Mouse (Mus musculus) thymus, postnatal 4 days (tissue): ENCODE data around the gene Spata31d1d.
"Not testable (repeated sequence)": the region's sequence is repeated elsewhere in the genome, so short reads cannot be mapped to it uniquely, and the experiment has no call there.

Source experiments
- DNase-seq: peaks from one replicate; pipeline ENCODE4 v3.0.0; 2021

Gene Spata31d1d

GRCm38 (mm10) chr13:59728378-59729093, 3.0 kb downstream of the Spata31d1d start:
- peak; percentile 85 for DNase-seq

GRCm38 (mm10) chr13:59726139-59726867, 5.2 kb downstream of the Spata31d1d start:
- no peak for DNase-seq

DNA sequence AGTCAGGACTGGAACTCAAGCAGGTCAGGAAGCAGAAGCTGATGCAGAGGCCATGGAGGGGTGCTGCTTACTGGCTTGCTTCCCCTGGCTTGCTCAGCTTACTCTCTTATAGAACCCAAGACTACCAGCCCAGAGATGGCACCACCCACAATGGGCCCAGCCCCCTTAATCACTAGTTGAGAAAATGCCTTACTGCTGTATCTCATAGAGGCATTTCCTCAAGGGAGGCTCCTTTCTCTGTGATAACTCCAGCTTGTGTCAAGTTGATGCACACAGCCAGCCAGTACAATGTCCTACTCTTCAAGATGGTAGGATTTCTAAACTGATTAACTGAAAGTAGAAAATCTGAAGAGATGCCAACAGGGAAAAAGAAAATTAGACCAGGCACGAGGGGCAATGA, 9.5 kb downstream of the Spata31d1d start:
- not testable (repeated sequence) for DNase-seq

DNA sequence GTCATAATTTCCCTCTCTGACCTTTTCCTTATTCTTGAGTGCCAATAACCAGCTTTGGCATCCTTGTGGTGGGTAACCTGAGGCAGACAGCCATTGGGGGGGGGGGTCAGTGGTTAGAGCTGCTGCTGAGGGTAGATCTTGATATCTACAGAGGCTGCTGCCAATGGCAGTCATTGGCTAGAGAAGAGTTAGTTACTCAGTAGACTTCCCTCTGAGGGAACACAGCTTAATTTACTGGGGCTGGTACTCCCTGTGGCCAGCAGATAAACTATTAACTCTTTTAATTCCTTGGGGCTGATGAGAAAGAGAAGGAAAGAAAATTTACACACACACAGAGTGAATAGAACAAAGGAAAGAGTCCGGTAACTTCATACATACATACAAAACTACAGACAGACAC, 12.1 kb downstream of the Spata31d1d start:
- DNase-seq, result no peak

DNA sequence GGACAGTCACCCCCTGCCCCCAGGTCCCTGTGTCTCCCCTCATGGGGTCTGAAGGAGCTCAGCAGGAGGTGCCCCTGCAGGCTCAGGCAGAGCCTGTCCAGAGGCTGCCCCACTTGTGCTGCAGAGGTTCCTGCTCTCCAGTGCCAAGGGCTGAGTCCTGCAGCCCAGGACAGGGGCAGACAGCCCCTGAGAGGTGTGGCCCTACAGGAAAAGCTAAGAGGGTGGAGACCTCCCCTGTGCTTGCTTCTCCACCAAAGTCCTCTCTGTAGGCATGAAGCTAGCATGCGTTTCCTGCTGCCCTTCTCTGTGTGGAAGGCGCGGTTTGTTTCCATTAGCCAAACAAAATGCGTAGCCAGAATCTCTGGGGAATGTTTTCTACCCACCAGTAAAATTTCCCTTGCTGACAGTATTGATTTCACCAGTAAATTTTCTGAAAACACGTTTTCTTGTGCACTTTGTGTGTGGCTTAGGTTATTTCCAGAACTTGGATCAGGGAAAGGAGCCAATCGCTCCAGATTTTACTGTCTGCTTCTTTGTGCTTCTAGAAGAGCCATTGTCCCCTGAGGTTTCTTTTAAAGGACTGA, 12.6 kb downstream of the Spata31d1d start:
- DNase-seq, result not testable (repeated sequence)

GRCm38 (mm10) chr13:59713710-59714109, 17.8 kb downstream of the Spata31d1d start:
- no peak for DNase-seq

DNA sequence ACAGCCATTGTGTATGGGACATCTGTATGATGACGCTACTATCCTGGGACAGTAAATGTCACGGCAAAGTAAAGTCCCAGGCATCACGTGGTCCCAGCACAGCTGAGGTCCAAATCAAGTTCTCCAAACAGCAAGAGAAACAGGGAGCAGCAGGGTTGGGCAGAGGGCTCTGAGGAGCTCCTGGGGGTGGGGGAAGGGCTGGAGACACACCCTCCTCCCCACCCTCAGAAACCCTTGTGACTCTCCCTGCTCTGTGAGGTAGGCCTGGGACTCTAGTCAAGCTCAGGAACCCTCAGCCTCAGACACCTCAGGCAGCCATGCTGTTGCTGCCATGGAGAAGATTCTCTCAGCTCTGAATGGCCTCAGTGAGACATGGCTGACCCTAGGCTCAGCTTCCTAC, 19.6 kb downstream of the Spata31d1d start, which contains the start of gene Spata31d1b:
Gene Spata31d1b, plus strand, starts transcription at position 301 of the 400 bp plus-strand sequence.
- DNase-seq, result not testable (repeated sequence)

GRCm38 (mm10) chr13:59710230-59710629, 21.3 kb downstream of the Spata31d1d start, which contains the start of gene Spata31d1a:
Gene Spata31d1a, minus strand, starts transcription at chr13:59710330.
- DNase-seq, result no peak

GRCm38 (mm10) chr13:59704562-59704961, 27.0 kb downstream of the Spata31d1d start:
- peak; percentile 41 for DNase-seq

GRCm38 (mm10) chr13:59703514-59703913, 28.0 kb downstream of the Spata31d1d start:
- DNase-seq, result no peak

DNA sequence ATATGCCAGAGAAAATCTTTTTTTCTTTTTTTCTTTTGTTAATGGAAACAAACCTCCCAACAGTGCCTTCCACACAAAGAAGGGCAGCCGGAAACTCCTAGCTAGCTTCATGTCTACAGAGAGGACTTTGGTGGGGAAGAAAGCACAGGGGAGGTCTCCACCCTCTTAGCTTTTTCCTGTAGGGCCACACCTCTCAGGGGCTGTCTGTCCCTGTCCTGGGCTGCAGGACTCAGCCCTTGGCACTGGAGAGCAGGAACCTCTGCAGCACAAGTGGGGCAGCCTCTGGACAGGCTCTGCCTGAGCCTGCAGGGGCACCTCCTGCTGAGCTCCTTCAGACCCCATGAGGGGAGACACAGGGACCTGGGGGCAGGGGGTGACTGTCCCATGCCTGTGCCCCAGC, 31.4 kb downstream of the Spata31d1d start:
- not testable (repeated sequence) for DNase-seq

DNA sequence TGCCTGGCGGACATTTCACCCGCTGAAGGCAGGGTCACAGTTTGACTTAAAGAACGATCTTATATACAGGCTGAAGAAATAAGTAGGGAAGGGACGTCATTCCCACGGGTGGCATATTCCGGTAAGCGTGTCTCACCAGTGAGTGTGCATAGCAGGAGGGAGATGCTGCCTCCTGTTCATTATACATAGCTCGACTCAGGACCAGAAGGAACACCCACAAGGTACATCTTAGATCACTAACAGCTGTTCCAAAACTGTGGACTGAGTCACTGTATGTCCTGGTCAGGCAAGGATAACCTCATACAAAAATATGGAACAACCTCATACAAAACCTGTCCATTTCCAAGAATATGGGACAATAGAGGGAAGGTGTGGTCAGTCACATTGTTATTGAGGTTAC, 32.4 kb downstream of the Spata31d1d start:
- DNase-seq, result no peak

GRCm38 (mm10) chr13:59695781-59696180, 35.8 kb downstream of the Spata31d1d start:
- peak; percentile 32 for DNase-seq

DNA sequence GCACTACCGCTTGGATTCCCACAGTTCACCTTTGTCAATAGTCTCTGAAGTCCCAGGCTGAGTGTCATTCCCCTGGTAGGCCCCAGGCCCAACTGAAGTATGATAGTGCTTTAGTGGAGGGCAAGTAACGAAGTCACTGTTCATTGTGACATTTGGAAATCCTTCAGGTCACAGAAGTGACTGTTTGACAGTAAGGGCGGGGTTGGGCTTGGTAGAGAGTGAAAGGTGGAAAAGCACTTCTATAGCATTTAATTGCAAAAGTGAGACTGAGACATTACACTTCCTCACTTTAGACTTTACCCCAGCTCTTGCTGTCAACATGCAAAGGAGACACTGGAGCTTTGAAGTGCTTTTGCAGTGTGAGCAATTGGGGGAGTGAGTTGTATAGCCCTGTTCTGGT, 37.5 kb downstream of the Spata31d1d start, which contains the start of gene 4921517D22Rik:
Gene 4921517D22Rik, minus strand, starts transcription at position 101 of the 400 bp plus-strand sequence.
- DNase-seq, result no peak

GRCm38 (mm10) chr13:59691478-59691877, 40.1 kb downstream of the Spata31d1d start:
- no peak for DNase-seq

DNA sequence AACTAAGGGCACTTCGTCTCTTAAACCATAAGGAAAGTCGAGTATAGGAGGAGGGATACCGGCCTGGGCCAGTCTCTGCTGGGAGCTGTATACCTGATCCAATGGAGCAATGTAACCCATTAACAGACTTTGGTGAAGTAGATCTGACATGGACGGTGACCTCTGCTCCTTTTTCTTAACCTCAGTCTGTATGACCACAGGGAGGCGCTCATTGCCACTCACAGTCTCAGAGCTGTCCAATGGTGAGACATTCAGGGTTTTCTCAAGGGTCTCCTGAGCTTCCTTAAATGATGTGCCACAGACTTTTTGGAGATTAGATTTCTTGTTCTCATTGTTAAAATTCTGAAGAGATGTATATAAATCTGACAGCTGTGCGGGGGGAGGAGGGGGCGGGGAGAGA, 41.0 kb downstream of the Spata31d1d start:
- no peak for DNase-seq

GRCm38 (mm10) chr13:59689843-59690242, 41.7 kb downstream of the Spata31d1d start:
- DNase-seq, result no peak

DNA sequence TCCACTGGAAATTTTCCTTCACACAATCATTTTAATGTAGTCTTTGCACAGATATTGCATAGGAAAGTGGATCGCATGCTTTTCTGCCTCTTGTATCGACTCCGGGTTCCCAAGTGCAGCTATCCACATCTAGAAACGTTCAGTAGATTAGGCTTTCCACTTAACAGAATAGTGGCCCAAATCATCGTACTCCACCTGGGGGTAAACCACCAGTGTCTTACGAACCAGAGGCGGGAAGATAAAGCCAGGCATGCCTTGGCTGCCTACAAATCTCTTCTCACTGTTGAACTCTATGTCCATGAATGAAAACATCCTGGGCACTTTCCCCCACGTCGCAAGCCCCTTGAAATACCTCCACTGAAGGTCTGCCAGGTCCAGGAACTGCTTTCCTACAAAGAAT, 42.2 kb downstream of the Spata31d1d start:
- DNase-seq, result no peak

DNA sequence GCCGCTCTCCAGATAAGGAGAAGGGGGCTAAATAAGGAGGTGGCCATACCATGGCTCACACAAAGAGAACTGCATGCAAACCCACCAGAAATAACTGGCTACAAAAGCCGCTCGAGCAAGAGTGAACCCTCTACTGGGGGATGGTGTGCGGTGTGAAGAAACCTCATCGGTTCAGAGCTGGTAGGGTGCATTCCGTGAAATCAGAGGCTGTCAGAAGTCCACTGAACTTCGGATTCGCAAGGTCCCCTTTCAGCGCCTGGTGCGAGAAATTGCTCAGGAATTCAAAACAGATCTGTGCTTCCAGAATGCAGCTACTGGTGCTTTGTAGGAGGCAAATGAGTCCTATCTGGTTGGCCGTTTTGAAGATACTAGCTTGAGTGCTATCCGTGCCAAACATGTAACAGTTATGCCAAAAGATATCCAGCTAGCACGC, 43.2 kb downstream of the Spata31d1d start:
- DNase-seq, result peak; percentile 33

- no peak for DNase-seq
Measured at GRCm38 (mm10) chr13:59685236-59685635, 46.3 kb downstream of the Spata31d1d start.

DNA sequence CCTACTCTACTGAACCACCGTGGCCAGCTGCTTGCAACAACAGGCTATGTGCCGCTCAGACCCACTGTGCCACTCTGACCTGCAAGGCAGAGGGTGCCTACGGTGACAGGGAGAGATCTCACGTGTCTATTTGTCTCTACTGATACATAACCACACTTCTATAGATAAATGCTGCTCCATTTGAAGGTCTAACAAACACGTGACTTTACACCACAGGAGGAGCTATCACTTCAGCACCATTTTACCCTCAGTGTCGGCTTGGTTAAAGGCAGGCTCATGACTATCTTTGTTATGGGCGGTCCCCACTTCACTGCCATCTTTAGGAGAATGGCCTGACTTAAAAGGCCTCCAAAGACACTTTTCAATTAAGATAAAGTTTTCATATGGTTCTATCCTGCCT, 48.9 kb downstream of the Spata31d1d start:
- no peak for DNase-seq

- DNase-seq, result no peak
Measured at GRCm38 (mm10) chr13:59679908-59680307, 51.6 kb downstream of the Spata31d1d start.

GRCm38 (mm10) chr13:59679306-59679705, 52.2 kb downstream of the Spata31d1d start:
- DNase-seq, result no peak
